Mouse (Mus musculus): Measurements from ENCODE around the gene Jag2. TPM values are rescaled to one million over a fixed set of nuclear protein-coding genes. Genes with fewer than 3 reads are reported as not detected.

The Jag2 gene
- polyA plus RNA-seq, 1 experiment from 2014 or later: 3.5 TPM

DNA sequence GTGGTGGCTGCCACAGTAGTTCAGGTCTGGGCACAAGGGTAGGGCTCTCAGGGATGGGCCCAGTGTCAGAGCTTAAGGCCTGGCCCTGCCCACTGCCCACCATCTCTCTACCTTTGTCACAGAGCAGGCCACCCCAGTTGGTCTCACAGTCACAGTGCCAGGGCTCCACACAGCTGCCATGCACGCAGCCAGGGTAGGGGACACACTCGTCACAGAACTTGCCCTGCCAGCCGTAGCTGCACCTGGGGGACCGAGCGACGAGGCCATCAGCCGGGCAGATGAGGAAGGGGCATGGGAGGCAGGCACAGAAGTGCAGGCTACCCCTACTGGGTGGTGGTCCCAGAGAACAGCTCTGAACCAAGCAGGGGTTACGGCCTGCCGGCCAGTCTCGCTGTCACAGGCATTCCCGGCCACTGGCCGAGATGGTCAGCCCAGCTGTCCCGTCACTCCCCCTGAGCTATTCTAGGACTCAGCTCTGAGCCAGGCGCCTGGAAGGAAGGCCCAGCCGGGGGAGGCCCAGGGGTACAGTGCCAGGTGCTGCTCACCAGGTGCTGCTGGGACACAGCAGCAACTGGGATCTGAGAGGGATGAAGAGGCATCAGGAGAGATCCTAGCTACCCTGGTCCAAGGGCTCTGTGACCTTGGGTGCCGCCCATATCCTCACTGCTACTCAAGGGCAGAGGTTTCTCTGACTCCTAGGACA, 12.7 kb downstream of the Jag2 start:
- 71% methylated on average over 16 of the region's 16 CpGs for whole genome bisulfite sequencing
- no peaks in the 10 kb centered on the region for H3K9me3 ChIP-seq (replicated peaks)
- no peak overlapping the region for H3K9ac ChIP-seq
- no peak overlapping the region for H3K27ac ChIP-seq
- H3K4me2 ChIP-seq: no peak overlapping the region
- H3K36me3 ChIP-seq: no peaks in the 10 kb centered on the region
- ATAC-seq (replicated peaks; ENCODE audit: low FRiP score): no peak
- H3K27me3 ChIP-seq: peaks cover 7% of the 10 kb centered on the region
- H3K4me3 ChIP-seq (replicated peaks): no peak overlapping the region
- H3K4me1 ChIP-seq: peaks cover 23% of the 10 kb centered on the region

- no peak for ATAC-seq (replicated peaks; ENCODE audit: low FRiP score)
- no peaks in the 10 kb centered on the region for H3K9me3 ChIP-seq (replicated peaks)
- no peak overlapping the region for H3K9ac ChIP-seq
- peaks cover 7% of the 10 kb centered on the region for H3K27me3 ChIP-seq
- 0 out of 2 replicates have a peak, but pooled peaks cover 3% of the 10 kb centered on the region for H3K36me3 ChIP-seq
- H3K4me2 ChIP-seq: no peak overlapping the region
- no peak overlapping the region for H3K27ac ChIP-seq
- H3K4me1 ChIP-seq: peaks cover 23% of the 10 kb centered on the region
- no peak overlapping the region for H3K4me3 ChIP-seq (replicated peaks)
- 72% methylated on average over 13 of the region's 13 CpGs for WGBS
Observed at GRCm38 (mm10) chr12:112915587-112915986, 14.0 kb downstream of the Jag2 start.

- H3K9me3 ChIP-seq (replicated peaks): no peaks in the 10 kb centered on the region
- no peak overlapping the region for H3K4me3 ChIP-seq (replicated peaks)
- WGBS: 51% methylated on average over 11 of the region's 11 CpGs
- H3K36me3 ChIP-seq: 0 out of 2 replicates have a peak, but pooled peaks cover 3% of the 10 kb centered on the region
- no peak overlapping the region for H3K4me2 ChIP-seq
- ATAC-seq (replicated peaks; ENCODE audit: low FRiP score): no peak
- 0 out of 2 replicates have a peak overlapping the region, but pooled peaks have one; percentile 37 for H3K27ac ChIP-seq
- H3K4me1 ChIP-seq: peaks cover 23% of the 10 kb centered on the region
- H3K27me3 ChIP-seq: peaks cover 7% of the 10 kb centered on the region
- no peak overlapping the region for H3K9ac ChIP-seq
Observed at GRCm38 (mm10) chr12:112914527-112914926, 15.0 kb downstream of the Jag2 start.

GRCm38 (mm10) chr12:112912951-112913745, 16.4 kb downstream of the Jag2 start:
- H3K4me2 ChIP-seq: no peak overlapping the region
- H3K27me3 ChIP-seq: peaks cover 4% of the 10 kb centered on the region; the same call in 1 of the 2 replicates
- peaks cover 23% of the 10 kb centered on the region for H3K4me1 ChIP-seq
- H3K27ac ChIP-seq: no peak overlapping the region
- H3K36me3 ChIP-seq: 0 out of 2 replicates have a peak, but pooled peaks cover 12% of the 10 kb centered on the region
- no peaks in the 10 kb centered on the region for H3K9me3 ChIP-seq (replicated peaks)
- no peak overlapping the region for H3K9ac ChIP-seq
- no peak for ATAC-seq (replicated peaks; ENCODE audit: low FRiP score)
- H3K4me3 ChIP-seq (replicated peaks): no peak overlapping the region
- 88% methylated on average over 28 of the region's 28 CpGs for WGBS

DNA sequence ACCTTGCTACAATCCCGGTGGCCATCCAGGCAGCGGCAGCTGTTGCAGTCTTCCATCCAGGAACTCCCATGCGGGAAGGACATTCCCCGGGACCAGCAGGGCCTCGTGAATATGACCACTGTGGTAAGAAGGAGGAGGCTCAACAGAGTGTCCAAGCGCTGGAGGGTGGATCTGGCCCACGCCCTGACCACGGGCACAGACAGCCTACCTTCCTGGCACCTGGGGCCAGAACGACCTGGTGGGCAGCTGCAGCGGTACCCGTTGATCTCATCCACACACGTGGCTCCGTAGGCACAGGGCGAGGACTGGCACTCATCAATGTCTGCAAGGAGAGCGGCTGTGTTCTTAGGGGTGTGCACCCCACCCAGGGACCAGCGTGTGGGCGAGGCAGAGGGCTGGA, 17.9 kb downstream of the Jag2 start:
- peaks cover 14% of the 10 kb centered on the region for H3K4me1 ChIP-seq
- H3K9me3 ChIP-seq (replicated peaks): no peaks in the 10 kb centered on the region
- 90% methylated on average over 17 of the region's 17 CpGs for WGBS
- 0 out of 2 replicates have a peak, but pooled peaks cover 12% of the 10 kb centered on the region for H3K36me3 ChIP-seq
- H3K4me3 ChIP-seq (replicated peaks): no peak overlapping the region
- no peak overlapping the region for H3K9ac ChIP-seq
- no peaks in the 10 kb centered on the region for H3K27me3 ChIP-seq
- H3K27ac ChIP-seq: no peak overlapping the region
- no peak overlapping the region for H3K4me2 ChIP-seq
- ATAC-seq (replicated peaks; ENCODE audit: low FRiP score): no peak

- H3K27ac ChIP-seq: no peak overlapping the region
- no peaks in the 10 kb centered on the region for H3K4me1 ChIP-seq
- H3K36me3 ChIP-seq: 0 out of 2 replicates have a peak, but pooled peaks cover 12% of the 10 kb centered on the region
- H3K9me3 ChIP-seq (replicated peaks): no peaks in the 10 kb centered on the region
- WGBS: 96% methylated on average over 22 of the region's 22 CpGs
- peaks cover 3% of the 10 kb centered on the region; the same call in 1 of the 2 replicates for H3K27me3 ChIP-seq
- H3K9ac ChIP-seq: no peak overlapping the region
- no peak for ATAC-seq (replicated peaks; ENCODE audit: low FRiP score)
- no peak overlapping the region for H3K4me2 ChIP-seq
- no peak overlapping the region for H3K4me3 ChIP-seq (replicated peaks)
Observed at GRCm38 (mm10) chr12:112908991-112909390, 20.6 kb downstream of the Jag2 start.

DNA sequence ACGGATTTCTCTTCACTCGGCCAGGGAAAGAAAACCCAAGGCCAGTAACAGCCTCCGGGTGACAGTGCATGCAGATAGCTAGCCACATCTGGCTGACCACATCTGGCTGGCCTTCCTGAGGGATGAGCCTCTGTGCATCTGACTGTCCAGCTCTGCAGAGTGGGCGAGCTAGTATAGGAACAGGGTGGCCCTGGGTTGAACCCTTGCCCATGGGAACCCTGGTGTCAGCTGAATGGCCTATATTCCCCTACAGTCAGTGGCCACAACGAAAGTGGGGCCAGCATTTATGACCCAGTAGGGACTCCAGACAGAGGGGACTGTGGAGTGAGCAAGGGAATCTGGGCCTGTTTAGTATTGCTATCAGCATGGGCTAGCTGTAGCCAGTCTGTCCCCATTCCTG, 24.6 kb downstream of the Jag2 start:
- 73% methylated on average over 5 of the region's 5 CpGs for WGBS
- no peaks in the 10 kb centered on the region for H3K9me3 ChIP-seq (replicated peaks)

DNA sequence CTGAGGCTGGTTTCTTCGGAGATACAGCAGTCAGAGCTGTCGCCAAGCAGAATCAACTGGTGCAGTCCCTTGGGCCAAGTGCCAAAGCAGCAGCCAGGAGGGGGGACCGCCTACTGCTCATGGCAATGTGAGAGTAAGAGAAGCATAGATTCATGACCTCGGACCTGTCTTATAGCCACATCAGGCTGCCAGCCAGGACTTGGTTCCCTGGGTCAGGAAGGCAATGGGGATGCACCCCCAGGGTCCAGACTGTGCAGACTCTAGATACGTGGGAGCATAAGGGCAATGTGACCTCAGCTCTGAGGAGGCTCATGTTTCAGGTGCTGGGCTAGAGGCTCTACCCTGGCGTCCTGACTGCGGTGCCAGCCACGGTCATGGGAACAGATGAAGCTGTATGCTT, 25.6 kb downstream of the Jag2 start:
- WGBS: 40% methylated on average over 8 of the region's 8 CpGs
- Histone ChIP-seq H3K27ac (no peak overlapping the region), H3K4me1 (no peaks in the 10 kb centered on the region), H3K9me3 (replicated peaks) (no peaks in the 10 kb centered on the region), H3K27me3 (peaks cover 11% of the 10 kb centered on the region), H3K4me2 (no peak overlapping the region), H3K36me3 (0 out of 2 replicates have a peak, but pooled peaks cover 4% of the 10 kb centered on the region), H3K4me3 (replicated peaks) (no peak overlapping the region), H3K9ac (no peak overlapping the region)
- peak; percentile 63 for ATAC-seq (replicated peaks; ENCODE audit: low FRiP score)

More for the DNA sequence above, 24.6 kb downstream of the Jag2 start:
- no peak for ATAC-seq (replicated peaks; ENCODE audit: low FRiP score)
- no peak overlapping the region for H3K4me2 ChIP-seq
- H3K9ac ChIP-seq: no peak overlapping the region
- no peaks in the 10 kb centered on the region for H3K4me1 ChIP-seq
- H3K27ac ChIP-seq: no peak overlapping the region
- H3K36me3 ChIP-seq: 0 out of 2 replicates have a peak, but pooled peaks cover 9% of the 10 kb centered on the region
- H3K4me3 ChIP-seq (replicated peaks): no peak overlapping the region
- peaks cover 5% of the 10 kb centered on the region; the same call in 1 of the 2 replicates for H3K27me3 ChIP-seq

DNA sequence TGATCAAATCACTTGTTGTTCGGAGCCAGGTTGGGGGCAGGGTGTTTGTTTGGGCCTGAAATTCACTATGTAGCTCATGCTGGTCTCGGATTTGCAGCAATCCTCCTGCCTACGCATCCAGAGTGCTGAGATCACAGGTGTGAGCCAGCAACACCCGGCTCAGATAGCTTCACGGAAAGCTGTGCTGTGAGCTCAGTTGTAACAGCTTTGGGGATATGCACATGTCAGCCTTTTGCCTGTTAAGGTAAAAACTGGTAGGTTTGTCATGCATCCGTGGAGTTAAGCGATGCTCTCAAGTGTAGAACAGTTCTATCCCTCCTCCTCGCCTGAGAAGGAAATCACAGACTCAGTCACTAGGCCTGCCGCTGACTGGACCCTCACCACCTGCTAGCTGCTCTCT, 28.9 kb downstream of the Jag2 start:
- no peaks in the 10 kb centered on the region for H3K36me3 ChIP-seq
- no peak for ATAC-seq (replicated peaks; ENCODE audit: low FRiP score)
- 85% methylated on average over 9 of the region's 9 CpGs for WGBS

DNA sequence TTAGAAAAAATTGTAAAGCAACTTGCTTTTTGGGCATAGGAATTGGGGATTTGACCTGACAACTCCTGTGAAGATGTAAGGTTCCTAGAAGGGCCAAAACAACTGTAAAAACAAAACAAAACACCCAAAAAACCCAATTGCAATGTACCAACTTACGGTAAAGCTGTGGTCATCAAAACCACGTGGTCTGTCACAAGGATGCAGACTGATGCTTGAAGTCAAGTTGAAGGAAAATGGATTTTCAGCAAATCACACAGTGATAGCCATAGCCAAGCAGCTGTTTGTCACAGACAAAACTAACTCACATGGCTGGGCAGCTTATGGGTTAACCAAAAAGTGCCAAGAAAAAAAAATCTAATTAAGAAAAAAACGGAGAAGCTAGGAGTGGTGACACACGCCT, 30.6 kb downstream of the Jag2 start:
- no peak overlapping the region for H3K9ac ChIP-seq
- no peak overlapping the region for H3K4me2 ChIP-seq
- peaks cover 48% of the 10 kb centered on the region for H3K27me3 ChIP-seq
- no peak overlapping the region for H3K27ac ChIP-seq
- WGBS: 50% methylated on average over 4 of the region's 4 CpGs
- peaks cover 15% of the 10 kb centered on the region for H3K4me1 ChIP-seq
- no peak overlapping the region for H3K4me3 ChIP-seq (replicated peaks)
- no peaks in the 10 kb centered on the region for H3K9me3 ChIP-seq (replicated peaks)
- H3K36me3 ChIP-seq: no peaks in the 10 kb centered on the region
- no peak for ATAC-seq (replicated peaks; ENCODE audit: low FRiP score)

More for the DNA sequence above, 28.9 kb downstream of the Jag2 start:
- no peak overlapping the region for H3K9ac ChIP-seq
- H3K27me3 ChIP-seq: peaks cover 36% of the 10 kb centered on the region
- H3K27ac ChIP-seq: no peak overlapping the region
- no peak overlapping the region for H3K4me3 ChIP-seq (replicated peaks)
- no peak overlapping the region for H3K4me2 ChIP-seq
- no peaks in the 10 kb centered on the region for H3K9me3 ChIP-seq (replicated peaks)
- H3K4me1 ChIP-seq: peaks cover 15% of the 10 kb centered on the region

DNA sequence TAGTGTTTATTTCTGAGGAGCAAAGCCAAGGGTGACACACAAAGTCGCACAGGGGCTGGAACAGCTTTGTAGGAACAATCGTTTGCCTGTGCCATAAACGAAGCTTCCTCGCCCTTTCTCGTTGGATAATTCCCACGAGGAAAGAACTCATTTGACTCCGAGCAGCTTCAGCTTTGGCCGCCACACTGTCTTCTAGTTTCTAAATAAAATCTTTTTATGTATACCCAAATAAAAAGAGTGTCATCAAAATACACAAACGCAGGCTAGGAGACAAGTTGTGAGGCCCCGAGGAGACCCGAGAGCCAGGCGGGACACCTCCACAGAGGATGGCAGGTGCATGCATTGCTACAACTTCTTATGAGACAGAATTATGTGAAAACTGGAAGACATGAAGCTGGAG, 31.2 kb downstream of the Jag2 start:
- H3K4me3 ChIP-seq (replicated peaks): no peak overlapping the region
- 0 out of 2 replicates have a peak overlapping the region, but pooled peaks have one; percentile 16 for H3K27ac ChIP-seq
- H3K27me3 ChIP-seq: peaks cover 50% of the 10 kb centered on the region
- H3K4me2 ChIP-seq: no peak overlapping the region
- H3K4me1 ChIP-seq: peaks cover 15% of the 10 kb centered on the region
- WGBS: 46% methylated on average over 12 of the region's 12 CpGs
- H3K9me3 ChIP-seq (replicated peaks): no peaks in the 10 kb centered on the region
- ATAC-seq (replicated peaks; ENCODE audit: low FRiP score): no peak
- no peak overlapping the region for H3K9ac ChIP-seq
- no peaks in the 10 kb centered on the region for H3K36me3 ChIP-seq

All from kidney, embryonic 15.5 days (tissue).